In genomic region chr9:107545602-107546001, GRCm38 (mm10) we compare ENCODE assay signal across 8 mouse cellular contexts. TPM values are rescaled to one million over a fixed set of nuclear protein-coding genes. Genes with fewer than 3 reads are reported as not detected.
DNase-seq lines count a peak whose midpoint lies in the region; ATAC-seq and TF ChIP-seq lines count a peak whose summit lies in the region.

No protein-coding gene starts in this region.

- peaks cover 74% of the 10 kb centered on the region for H3K4me1 ChIP-seq in G1E (ENCODE audit: insufficient read depth, low read depth, low read length)
- H3K4me1 ChIP-seq in neural tube, embryonic 11.5 days (ENCODE audit: control insufficient read depth, insufficient read depth, low read length) = peaks cover 22% of the 10 kb centered on the region

- intact Hi-C loops in left cerebral cortex, adult 2 months (cut with DNase I) = no loop called here
- intact Hi-C loops in left cerebral cortex, postnatal 4 days (cut with DNase I) = no loop called here

- no peak overlapping the region for H3K4me2 ChIP-seq in neural tube, embryonic 11.5 days (ENCODE audit: low read depth)

- H3K4me3 ChIP-seq in left cerebral cortex, adult 2 months = no peak overlapping the region
- no peak overlapping the region for H3K4me3 ChIP-seq in G1E (ENCODE audit: low read depth, low read length)
- no peak overlapping the region for H3K4me3 ChIP-seq in neural tube, embryonic 11.5 days (ENCODE audit: low read depth, low read length)

- no peak overlapping the region for H3K27ac ChIP-seq in left cerebral cortex, adult 2 months
- H3K27ac ChIP-seq in neural tube, embryonic 11.5 days (ENCODE audit: low read depth, low read length) = no peak overlapping the region

- TF ChIP-seq CTCF in left cerebral cortex, adult 2 months (IDR thresholded peaks at IDR 0.05) = peak; percentile 96
- peak; percentile 79 for TF ChIP-seq CTCF in G1E (IDR thresholded peaks at IDR 0.05; ENCODE audit: low read depth, low read length)

- no peaks in the 10 kb centered on the region; the same call in 1 of the 2 replicates for H3K27me3 ChIP-seq in G1E (ENCODE audit: insufficient read depth, low read length)
- H3K27me3 ChIP-seq in neural tube, embryonic 11.5 days (ENCODE audit: control insufficient read depth, insufficient read depth, low read length) = peaks cover 10% of the 10 kb centered on the region

- H3K9ac ChIP-seq in neural tube, embryonic 11.5 days (ENCODE audit: low read length) = no peak overlapping the region

- H3K36me3 ChIP-seq in G1E (replicated peaks) = peaks cover 43% of the 10 kb centered on the region
- H3K36me3 ChIP-seq in neural tube, embryonic 11.5 days (ENCODE audit: control insufficient read depth, insufficient read depth, low read length) = peaks cover 2% of the 10 kb centered on the region; the same call in 1 of the 2 replicates

- peak in 1 of 2 experiments; percentile 78 for DNase-seq in left cerebral cortex, adult 2 months (ENCODE audit: extremely low spot score in 1 of 2, low spot score in 2 of 2)
- DNase-seq in left cerebral cortex, adult 11 months (ENCODE audit: low spot score) = no peak
- peak; percentile 68 for DNase-seq in G1E (ENCODE audit: low spot score)
- peak; percentile 75 for DNase-seq in c-Kit-positive CD71-positive TER-119-positive erythroid progenitor cells, embryonic 14.5 days (ENCODE audit: low spot score)
- peak; percentile 74 for DNase-seq in heart, adult 8-10 months (ENCODE audit: low spot score)
- peak; percentile 78 for DNase-seq in left cerebral cortex, postnatal 4 days
- DNase-seq in neural tube, embryonic 11.5 days (ENCODE audit: low spot score) = peak; percentile 80

- no peaks in the 10 kb centered on the region for H3K9me3 ChIP-seq in G1E (replicated peaks)
- no peaks in the 10 kb centered on the region for H3K9me3 ChIP-seq in neural tube, embryonic 11.5 days (ENCODE audit: control insufficient read depth, low read length)

- 4% methylated on average over 3 of the region's 3 CpGs for WGBS in neural tube, embryonic 11.5 days

- ATAC-seq in G1E (ENCODE audit: extremely low read depth, insufficient number of reproducible peaks, low FRiP score, poor library complexity, severe bottlenecking) = no peak
- ATAC-seq in neural tube, embryonic 11.5 days (ENCODE audit: insufficient read depth, low FRiP score, low TSS enrichment) = no peak
- ATAC-seq in inflammation-experienced regulatory T-cells, adult 6 months = no peak

RNA-seq across cellular contexts. Expression of gene Zmynd10, which starts 1.5 kb away (rescaled TPM):
- total RNA-seq in left cerebral cortex, adult 2 months (2021) = 1 to 10 TPM; 3.8 to 4.7 TPM
- 1.1 TPM in 1 of 2 replicates, not detected in the other for total RNA-seq in G1E (2014; fragmentation: Nextera tagmentation)
- 6.2 and 7.3 TPM in 2 replicates for total RNA-seq in G1E (2017)
- 1.1 TPM in 2 replicates for polyA plus RNA-seq in G1E (2012)
- under 1 TPM in 2 of 4 experiments, not detected in 2; 0.35 to 0.40 TPM for total RNA-seq in heart, adult 8-10 months (2022)
- total RNA-seq in left cerebral cortex, postnatal 4 days (2021) = 1 to 10 TPM; 3.9 to 4.7 TPM
- polyA plus RNA-seq in neural tube, embryonic 11.5 days (2014; fragmentation: Nextera tagmentation; extraction: Ambion mirVana) = 0.65 and 1.3 TPM in 2 replicates
- polyA plus RNA-seq in inflammation-experienced regulatory T-cells, adult 6 months (2017; shearing (Covaris generic)) = 1 to 10 TPM; 1.8 to 2.9 (median 2.1) TPM

RNA-seq across cellular contexts. Expression of gene Nprl2, which starts 3.6 kb away (rescaled TPM):
- total RNA-seq in left cerebral cortex, adult 2 months (2021) = 10 to 100 TPM; 39.7 to 48.3 TPM
- total RNA-seq in G1E (2014; fragmentation: Nextera tagmentation) = 16.3 and 22.6 TPM in 2 replicates
- total RNA-seq in G1E (2017) = 18.4 and 35.0 TPM in 2 replicates
- 1.4 and 1.7 TPM in 2 replicates for polyA plus RNA-seq in G1E (2012)
- total RNA-seq in heart, adult 8-10 months (2022) = 10 to 100 TPM; 18.4 to 22.6 (median 21.2) TPM
- 10 to 100 TPM; 35.2 to 38.5 TPM for total RNA-seq in left cerebral cortex, postnatal 4 days (2021)
- polyA plus RNA-seq in neural tube, embryonic 11.5 days (2014; fragmentation: Nextera tagmentation; extraction: Ambion mirVana) = 45.8 and 48.9 TPM in 2 replicates
- polyA plus RNA-seq in inflammation-experienced regulatory T-cells, adult 6 months (2017; shearing (Covaris generic)) = 10 to 100 TPM; 48.4 to 55.1 (median 54.4) TPM

RNA-seq across cellular contexts. Expression of gene Cyb561d2, which starts 3.6 kb away (rescaled TPM):
- total RNA-seq in left cerebral cortex, adult 2 months (2021) = 10 to 100 TPM; 14.7 to 16.7 TPM
- total RNA-seq in G1E (2014; fragmentation: Nextera tagmentation) (1.9 TPM in 1 of 2 replicates, not detected in the other), G1E (2017) (23.1 and 30.2 TPM in 2 replicates)
- 10.6 and 11.7 TPM in 2 replicates for polyA plus RNA-seq in G1E (2012)
- total RNA-seq in heart, adult 8-10 months (2022) = 1 to 10 TPM; 5.1 to 6.3 (median 5.4) TPM
- total RNA-seq in left cerebral cortex, postnatal 4 days (2021) = 10 to 100 TPM; 25.6 to 28.4 TPM
- polyA plus RNA-seq in neural tube, embryonic 11.5 days (2014; fragmentation: Nextera tagmentation; extraction: Ambion mirVana) = 19.7 and 21.9 TPM in 2 replicates
- polyA plus RNA-seq in inflammation-experienced regulatory T-cells, adult 6 months (2017; shearing (Covaris generic)) = 10 to 100 TPM; 66.5 to 78.0 (median 67.2) TPM

RNA-seq across cellular contexts. Expression of gene Rassf1, which starts 5.8 kb away (rescaled TPM):
- total RNA-seq in left cerebral cortex, adult 2 months (2021) = 10 to 100 TPM; 19.7 to 20.5 TPM
- total RNA-seq in G1E (2014; fragmentation: Nextera tagmentation) (15.4 and 19.4 TPM in 2 replicates), G1E (2017) (29.5 and 35.4 TPM in 2 replicates)
- 10.7 and 12.1 TPM in 2 replicates for polyA plus RNA-seq in G1E (2012)
- total RNA-seq in heart, adult 8-10 months (2022) = 10 to 100 TPM; 12.9 to 14.9 (median 14.4) TPM
- total RNA-seq in left cerebral cortex, postnatal 4 days (2021) = 10 to 100 TPM; 24.9 to 25.4 TPM
- 38.5 and 41.3 TPM in 2 replicates for polyA plus RNA-seq in neural tube, embryonic 11.5 days (2014; fragmentation: Nextera tagmentation; extraction: Ambion mirVana)
- 10 to 100 TPM; 77.8 to 84.6 (median 82.3) TPM for polyA plus RNA-seq in inflammation-experienced regulatory T-cells, adult 6 months (2017; shearing (Covaris generic))

RNA-seq across cellular contexts. Expression of gene Tmem115, which starts 11.9 kb away (rescaled TPM):
- 10 to 100 TPM; 35.3 to 35.6 TPM for total RNA-seq in left cerebral cortex, adult 2 months (2021)
- total RNA-seq in G1E (2014; fragmentation: Nextera tagmentation) = 20.5 and 22.1 TPM in 2 replicates
- 16.6 and 18.0 TPM in 2 replicates for total RNA-seq in G1E (2017)
- 23.2 and 27.1 TPM in 2 replicates for polyA plus RNA-seq in G1E (2012)
- 10 to 100 TPM; 21.2 to 25.6 (median 22.2) TPM for total RNA-seq in heart, adult 8-10 months (2022)
- total RNA-seq in left cerebral cortex, postnatal 4 days (2021) = 10 to 100 TPM; 29.4 to 30.4 TPM
- polyA plus RNA-seq in neural tube, embryonic 11.5 days (2014; fragmentation: Nextera tagmentation; extraction: Ambion mirVana) = 47.0 and 47.2 TPM in 2 replicates
- polyA plus RNA-seq in inflammation-experienced regulatory T-cells, adult 6 months (2017; shearing (Covaris generic)) = 10 to 100 TPM; 17.5 to 28.0 (median 19.6) TPM
